Mouse (Mus musculus): ENCODE data around the gene Spib.
A peak's percentile ranks its signal among the peaks of the same experiment; 100 is the strongest.

Spib gene

DNA sequence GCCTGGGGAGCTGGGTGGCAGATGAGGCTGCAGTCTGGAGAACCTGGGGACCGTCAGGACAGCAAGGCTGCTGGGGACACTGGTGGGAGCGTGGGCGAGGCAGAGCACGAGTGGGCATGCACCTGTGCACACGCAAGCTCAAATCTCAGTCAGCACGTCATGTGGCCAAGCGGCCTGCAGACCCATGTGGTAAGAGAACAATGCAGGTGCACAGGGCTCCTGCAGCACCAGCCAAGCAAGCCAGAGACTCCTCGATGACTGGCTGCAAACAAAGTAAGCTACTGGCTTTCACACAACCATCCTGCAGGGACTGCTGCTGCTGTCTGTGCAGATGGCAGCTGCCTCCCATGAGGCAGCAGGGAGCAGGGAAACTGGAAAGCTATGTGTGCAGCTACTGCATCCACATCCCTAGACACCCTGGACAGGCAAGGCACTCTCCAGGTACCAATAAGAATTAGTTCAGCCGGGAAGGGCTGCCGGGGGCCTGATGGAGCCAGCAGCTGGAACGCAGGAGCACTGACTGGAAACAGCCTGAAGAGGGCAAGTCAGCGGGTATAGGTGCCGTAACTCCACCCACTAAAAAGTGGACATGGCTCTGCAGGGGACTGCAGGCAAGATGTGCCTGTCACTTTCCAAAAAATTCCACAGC lies 44.8 kb downstream of the Spib start:
- no peak for DNase-seq (ENCODE audit: low spot score)

DNA sequence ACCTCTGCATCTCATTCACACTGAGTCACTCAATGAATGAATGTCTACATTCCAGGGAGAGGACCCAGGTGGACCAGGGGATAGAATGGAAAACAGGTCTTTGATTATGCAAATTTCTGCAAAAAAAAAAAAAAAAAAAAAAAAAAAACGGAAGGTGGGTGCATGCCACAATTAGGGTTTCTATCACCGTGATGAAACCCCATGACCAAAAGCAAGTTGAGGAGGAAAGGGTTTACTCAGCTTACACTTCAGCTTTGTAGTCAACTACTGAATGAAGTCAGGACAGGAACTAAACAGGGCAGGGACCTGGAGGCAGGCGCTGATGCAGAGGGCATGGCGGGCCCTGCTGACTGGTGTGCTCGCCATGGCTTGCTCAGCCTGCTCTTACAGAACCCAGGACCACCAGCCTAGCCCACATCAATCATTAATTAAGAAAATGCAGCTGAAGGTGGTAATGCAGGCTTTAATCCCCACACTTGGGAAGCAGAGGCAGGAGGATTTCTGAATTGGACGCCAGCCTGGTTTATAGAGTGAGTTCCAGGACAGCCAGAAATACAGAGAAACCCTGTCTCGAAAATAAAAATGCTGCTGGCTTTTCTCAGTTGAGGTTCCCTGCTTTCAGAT lies 46.2 kb downstream of the Spib start:
- no peak for DNase-seq (ENCODE audit: low spot score)

DNA sequence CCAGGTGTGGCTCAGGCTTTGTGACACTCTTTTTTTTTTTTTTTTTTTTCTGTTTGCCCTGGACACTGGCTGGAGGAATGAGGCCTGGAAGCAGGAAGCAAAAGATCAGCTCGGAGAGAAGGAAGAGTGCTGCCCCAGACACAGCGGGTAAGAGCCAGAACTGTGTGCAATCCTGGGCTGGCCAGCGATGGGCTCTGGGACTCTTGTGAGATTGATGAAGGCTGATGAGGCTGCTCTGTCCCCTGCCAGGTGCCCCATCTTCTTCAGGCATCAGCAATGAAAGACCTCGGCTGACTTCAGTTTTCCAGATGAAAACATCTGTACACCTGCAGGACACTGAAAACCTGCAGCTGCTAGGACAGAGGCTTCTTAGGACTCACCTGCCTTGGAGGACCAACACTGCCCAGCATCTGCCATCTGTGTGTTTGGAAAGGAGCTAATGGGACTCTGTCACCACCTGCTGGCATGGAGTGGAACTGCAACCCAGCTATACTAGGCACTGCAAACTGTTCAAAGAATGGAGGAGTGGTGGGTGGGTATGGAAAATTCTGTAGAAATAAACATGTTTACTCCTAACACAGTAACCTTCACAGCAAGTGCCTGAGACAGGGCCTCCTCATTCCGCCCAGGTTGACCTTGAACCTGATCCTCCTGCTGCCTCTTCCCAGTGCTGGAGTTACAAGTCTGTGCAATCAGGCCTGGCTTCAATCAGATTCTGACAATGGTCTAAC lies 46.9 kb downstream of the Spib start:
- peak; percentile 52 for DNase-seq (ENCODE audit: low spot score)

DNA sequence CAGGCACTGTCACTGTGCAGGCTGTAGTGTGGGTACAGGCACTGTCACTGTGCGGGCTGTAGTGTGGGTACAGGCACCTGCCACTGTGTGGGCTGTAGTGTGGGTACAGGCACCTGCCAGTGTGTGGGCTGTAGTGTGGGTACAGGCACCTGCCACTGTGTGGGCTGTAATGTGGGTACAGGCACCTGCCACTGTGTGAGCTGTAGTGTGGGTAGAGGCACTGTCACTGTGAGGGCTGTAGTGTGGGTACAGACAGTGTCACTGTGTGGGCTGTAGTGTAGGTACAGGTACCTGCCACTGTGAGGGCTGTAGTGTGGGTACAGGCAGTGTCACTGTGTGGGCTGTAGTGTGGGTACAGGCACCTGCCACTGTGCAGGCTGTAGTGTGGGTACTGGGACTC lies 47.8 kb downstream of the Spib start:
- DNase-seq (ENCODE audit: low spot score): no peak

DNA sequence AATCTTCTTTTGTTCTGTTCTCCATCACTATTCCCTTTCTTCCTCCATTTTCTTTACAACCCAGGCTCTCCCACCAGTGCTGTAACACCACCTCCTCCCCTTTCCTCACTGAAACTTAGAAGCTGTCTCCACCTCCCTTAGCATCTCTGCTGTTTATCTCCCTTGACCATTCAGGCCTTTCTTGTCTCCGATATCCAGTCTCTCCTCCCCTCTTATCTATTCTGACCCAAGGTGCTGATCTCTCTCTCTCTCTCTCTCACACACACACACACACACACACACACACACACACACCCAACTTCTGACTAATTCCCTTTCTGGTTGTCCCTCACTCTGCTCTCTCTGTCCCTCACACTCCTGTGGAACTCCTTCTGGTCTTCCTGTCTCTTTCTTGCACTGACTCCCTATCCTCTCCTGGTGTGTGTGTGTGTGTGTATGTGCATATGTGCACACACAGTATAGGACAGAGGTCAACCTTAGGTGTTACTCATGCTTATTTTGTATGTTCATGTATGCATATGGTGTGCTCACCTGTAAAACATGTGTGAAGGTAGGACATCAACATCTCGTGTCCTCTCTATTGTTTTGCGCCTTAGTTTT lies 48.9 kb downstream of the Spib start:
- no peak for DNase-seq (ENCODE audit: low spot score)

All from yolk sac, embryonic 10.5 days (tissue).